Comparison of ENCODE assay signal across 11 mouse cellular contexts in the genomic region with DNA sequence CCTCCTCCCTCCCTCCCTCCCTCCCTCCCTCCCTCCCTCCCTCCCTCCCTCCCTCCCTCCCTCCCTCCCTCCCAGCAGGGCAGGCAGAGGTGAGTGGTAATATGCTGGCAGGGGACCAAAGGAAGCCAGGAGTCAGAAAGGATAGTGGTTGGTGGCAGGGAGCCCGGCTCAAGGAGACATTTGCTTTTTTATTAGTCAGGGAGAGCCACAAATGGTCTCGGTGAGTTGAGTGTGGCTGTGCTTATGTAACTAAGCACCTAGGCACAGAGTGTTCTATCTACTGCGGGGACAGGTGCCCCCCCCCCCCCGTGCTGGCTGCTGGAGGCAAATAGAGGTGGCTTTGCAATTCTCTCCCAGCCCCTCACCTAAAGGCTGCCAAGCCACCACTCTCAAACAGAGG.
DNase-seq lines count a peak whose midpoint lies in the region; ATAC-seq and TF ChIP-seq lines count a peak whose summit lies in the region.
"Had no signal": no experiment of that assay in that cellular context is flagged by ENCODE, and none has a peak within 500 bp of the region (broad histone marks: within the 10 kb centered on the region; RNA-seq: fewer than 3 reads in every experiment).

No protein-coding gene starts in this region.

- H3K4me3 ChIP-seq in gastrocnemius, adult 2 months, result peak overlapping the region; percentile 29; the same call in 1 of the 2 replicates
- H3K4me3 ChIP-seq in midbrain, embryonic 11.5 days (ENCODE audit: low read depth, low read length), result no peak overlapping the region
- H3K4me3 ChIP-seq: embryonic facial prominence, embryonic 13.5 days; hindbrain, embryonic 15.5 days had no signal

- peak; percentile 89 for DNase-seq in gastrocnemius, adult 2 months
- DNase-seq in gastrocnemius, postnatal 4 days (ENCODE audit: low spot score in 2 of 2), result no peak
- peak; percentile 79 for DNase-seq in NIH3T3 (ENCODE audit: low read depth)
- DNase-seq in cerebellum, postnatal 25 days, result peak; percentile 47 to 61
- peak; percentile 84 for DNase-seq in kidney, adult 9 months
- DNase-seq in midbrain, embryonic 11.5 days (ENCODE audit: low spot score, missing footprints), result no peak
- DNase-seq in left cerebral cortex, postnatal 36 days (ENCODE audit: low spot score in 2 of 2), result no peak

- H3K9me3 ChIP-seq in midbrain, embryonic 11.5 days (ENCODE audit: control insufficient read depth, low read length), result no peaks in the 10 kb centered on the region
- H3K9me3 ChIP-seq: embryonic facial prominence, embryonic 13.5 days; hindbrain, embryonic 15.5 days had no signal

- no peaks in the 10 kb centered on the region for H3K36me3 ChIP-seq in midbrain, embryonic 11.5 days (ENCODE audit: control insufficient read depth, insufficient read depth, low read length)
- H3K36me3 ChIP-seq: embryonic facial prominence, embryonic 13.5 days; hindbrain, embryonic 15.5 days had no signal

- no peak overlapping the region for H3K4me2 ChIP-seq in midbrain, embryonic 11.5 days
- H3K4me2 ChIP-seq: embryonic facial prominence, embryonic 13.5 days; hindbrain, embryonic 15.5 days had no signal

- 52% methylated on average over 4 of the region's 4 CpGs for WGBS in midbrain, embryonic 11.5 days

- ATAC-seq in midbrain, embryonic 11.5 days (ENCODE audit: low FRiP score), result no peak
- no peak for ATAC-seq in granulocyte monocyte progenitor cell, adult 5-6 weeks (replicated peaks; ENCODE audit: poor library complexity, severe bottlenecking)
- ATAC-seq: activated CD4-positive, CD25-positive, alpha-beta regulatory T cell, adult 4 months had no signal

- intact Hi-C loops in gastrocnemius, adult 2 months (cut with DNase I), result loop anchor here (1.0 kb wide), 1 partner anchor 15 kb away; no protein-coding TSS in a partner anchor
- intact Hi-C loops in left cerebral cortex, postnatal 36 days (cut with DNase I), result no loop called here

- peak overlapping the region; percentile 96 for H3K27ac ChIP-seq in gastrocnemius, adult 2 months
- H3K27ac ChIP-seq in midbrain, embryonic 11.5 days (ENCODE audit: low read depth, low read length), result no peak overlapping the region
- H3K27ac ChIP-seq: embryonic facial prominence, embryonic 13.5 days; hindbrain, embryonic 15.5 days had no signal

- H3K27me3 ChIP-seq in midbrain, embryonic 11.5 days (ENCODE audit: control insufficient read depth, insufficient read depth, low read length), result no peaks in the 10 kb centered on the region
- H3K27me3 ChIP-seq: embryonic facial prominence, embryonic 13.5 days; hindbrain, embryonic 15.5 days had no signal

- no peak for TF ChIP-seq CTCF in gastrocnemius, adult 2 months (IDR thresholded peaks at IDR 0.05)

- H3K9ac ChIP-seq in midbrain, embryonic 11.5 days (ENCODE audit: low read length), result no peak overlapping the region
- H3K9ac ChIP-seq: embryonic facial prominence, embryonic 13.5 days; hindbrain, embryonic 15.5 days had no signal

- peaks cover 5% of the 10 kb centered on the region for H3K4me1 ChIP-seq in midbrain, embryonic 11.5 days (ENCODE audit: control insufficient read depth, insufficient read depth, low read length)
- H3K4me1 ChIP-seq: hindbrain, embryonic 15.5 days had no signal

Comparison
In these comparisons a context has a peak if more than half of its experiments do, and no peak if none do; other contexts are left out.
1. DNase-seq: peak in gastrocnemius, adult 2 months (single experiment), NIH3T3 (single experiment), cerebellum, postnatal 25 days (2 of 2) and kidney, adult 9 months (single experiment); none in gastrocnemius, postnatal 4 days (0 of 2), midbrain, embryonic 11.5 days (single experiment) and left cerebral cortex, postnatal 36 days (0 of 2).